Mouse (Mus musculus) effector memory CD4-positive, alpha-beta T cell, adult 5 months (primary cell): ENCODE data around the gene Olfr935. TPM values are rescaled to one million over a fixed set of nuclear protein-coding genes. Genes with fewer than 3 reads are reported as not detected.

Experiments used
- polyA plus RNA-seq: library from polyadenylated mRNA; unstranded; fragments of 100-300 nt; shearing (Covaris generic); gene quantifications from one replicate; pipeline ENCODE4 v1.2.1, GENCODE M21; 2017

The Olfr935 gene
- polyA plus RNA-seq = not detected

GRCm38 (mm10) chr9:38999583-38999982 lies at the start of gene Olfr935:
Olfr935 (minus strand) TSS chr9:38999683.

GRCm38 (mm10) chr9:39023277-39023676 lies 23.8 kb upstream of the Olfr935 start, which contains the start of gene Olfr146:
Olfr146 (minus strand) TSS chr9:39023377.

DNA sequence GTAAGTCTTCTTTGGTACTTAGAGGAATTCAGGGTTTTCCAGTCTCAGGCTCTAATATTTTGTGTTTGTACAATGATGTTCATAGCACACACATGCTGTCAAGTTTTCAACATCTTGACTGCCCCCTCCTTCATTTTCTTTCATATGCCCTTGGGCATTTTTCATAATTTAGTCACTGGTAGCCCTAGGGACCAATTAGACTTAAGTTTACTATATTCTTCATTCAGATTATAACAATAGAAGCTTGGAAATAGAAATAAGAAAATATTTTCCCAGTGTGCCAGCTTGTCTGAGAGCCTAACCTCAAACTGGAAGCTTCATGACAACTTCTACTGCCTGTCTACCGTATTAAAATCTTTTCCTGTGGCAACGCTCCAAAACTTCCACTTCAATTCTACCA lies 11.3 kb downstream of the Olfr935 start, which contains the start of gene Olfr934:
Gene Olfr934, minus strand, starts transcription at position 101 of the 400 bp plus-strand sequence.

DNA sequence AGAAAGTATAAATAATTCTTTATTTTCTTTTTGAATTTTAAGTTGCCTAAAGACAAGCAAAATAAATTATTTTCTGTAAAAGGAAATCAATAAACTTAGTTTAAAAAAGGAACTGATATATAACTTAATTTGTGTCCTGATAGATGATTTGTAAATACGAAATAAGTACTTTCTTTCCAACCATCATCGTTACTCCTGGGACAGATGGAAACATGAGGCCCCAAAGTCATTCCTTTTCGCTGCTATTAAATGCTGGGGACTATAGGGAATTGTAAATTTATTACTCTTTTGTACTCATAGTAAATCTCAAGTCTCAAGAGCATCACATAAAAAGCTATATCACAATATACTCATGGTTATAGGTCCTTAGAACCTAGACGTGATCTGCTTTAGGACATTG lies 27.5 kb downstream of the Olfr935 start, which contains the start of gene Olfr933:
Gene Olfr933, plus strand, starts transcription at position 301 of the 400 bp plus-strand sequence.

Other genes with a start within 250 kb of the Olfr935 start
- 0.17 TPM for gene Olfr920, start 247.4 kb downstream of the Olfr935 start, polyA plus RNA-seq
- not detected for gene Olfr921, start 226.6 kb downstream of the Olfr935 start, polyA plus RNA-seq
- gene Olfr922, start 185.1 kb downstream of the Olfr935 start, polyA plus RNA-seq = not detected
- not detected for gene Olfr923, start 173.1 kb downstream of the Olfr935 start, polyA plus RNA-seq
- not detected for gene Olfr924, start 155.2 kb downstream of the Olfr935 start, polyA plus RNA-seq
- not detected for gene Olfr26, start 144.6 kb downstream of the Olfr935 start, polyA plus RNA-seq
- gene Olfr926, start 122.6 kb downstream of the Olfr935 start, polyA plus RNA-seq = not detected
- gene Olfr930, start 69.9 kb downstream of the Olfr935 start, polyA plus RNA-seq = not detected
- gene Olfr933, start 27.4 kb downstream of the Olfr935 start, polyA plus RNA-seq = 0.19 TPM
- gene Olfr934, start 11.4 kb downstream of the Olfr935 start, polyA plus RNA-seq = not detected
- not detected for gene Olfr146, start 23.7 kb upstream of the Olfr935 start, polyA plus RNA-seq
- not detected for gene Olfr937, start 65.3 kb upstream of the Olfr935 start, polyA plus RNA-seq
- not detected for gene Olfr938, start 79.2 kb upstream of the Olfr935 start, polyA plus RNA-seq
- not detected for gene Olfr27, start 128.4 kb upstream of the Olfr935 start, polyA plus RNA-seq
- gene Olfr943, start 166.6 kb upstream of the Olfr935 start, polyA plus RNA-seq = 0.10 TPM
- not detected for gene Olfr944, start 202.2 kb upstream of the Olfr935 start, polyA plus RNA-seq